Mouse (Mus musculus) embryonic fibroblast, embryonic 13.5 days (primary cell): Measurements from ENCODE around the gene Galnt10.

Experiments used
- CTCF ChIP-seq: IDR thresholded peaks from 2 replicates; pipeline ENCODE4 v1.5.1; 2011; ENCODE audit warnings: mild to moderate bottlenecking, control low read depth, low read length, moderate library complexity, borderline replicate concordance; ENCODE audit not compliant: insufficient read depth
- POLR2A ChIP-seq: IDR thresholded peaks from 2 replicates; pipeline ENCODE4 v1.6.1; 2011; ENCODE audit warnings: low read depth, mild to moderate bottlenecking, control low read depth, low read length, moderate library complexity

DNA sequence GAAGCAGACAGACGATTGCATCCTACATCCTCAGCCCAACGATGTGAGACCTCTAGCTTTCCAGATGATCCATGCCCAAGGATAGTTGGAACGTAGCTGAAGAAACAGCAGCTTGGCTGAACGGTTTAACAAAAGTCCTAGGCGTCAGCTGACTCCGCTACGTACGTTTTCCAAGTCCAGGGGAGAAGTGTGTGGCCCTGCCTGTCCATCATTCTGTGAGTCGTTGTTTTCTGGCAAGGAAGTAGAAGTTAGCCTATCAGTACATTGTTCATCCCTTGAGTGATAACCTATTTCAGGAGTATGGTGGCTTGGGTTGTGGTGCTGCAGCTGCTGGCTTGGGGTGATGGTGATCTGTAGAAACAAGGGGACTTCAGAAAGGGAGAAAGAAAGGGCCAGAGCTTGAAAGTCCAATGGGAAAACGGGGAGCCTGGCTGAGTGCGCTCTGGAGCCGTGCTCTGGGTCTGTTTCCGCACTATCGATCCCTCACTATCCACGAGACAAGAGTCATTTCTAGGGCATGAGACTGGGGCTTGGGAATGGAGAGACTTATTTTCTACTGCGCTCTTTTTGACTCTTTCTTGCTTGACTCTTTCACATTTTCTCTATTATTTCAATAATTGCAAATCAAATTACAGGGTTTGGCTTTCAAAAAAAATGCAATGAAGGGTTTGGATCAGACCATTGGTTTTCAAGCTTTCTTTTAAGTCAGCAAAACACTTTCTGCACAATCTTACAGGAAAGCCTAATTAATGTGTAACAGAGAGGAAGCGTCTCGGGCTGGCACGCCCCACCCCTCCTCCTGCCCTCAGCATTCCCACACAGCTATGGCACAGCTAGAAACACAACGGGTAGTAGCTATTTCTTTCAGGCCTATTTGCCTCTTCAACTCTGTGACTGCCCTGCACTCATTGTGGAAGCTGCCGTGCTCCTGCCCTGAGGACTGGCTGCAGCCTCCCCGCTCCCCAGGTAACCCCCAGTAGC is 63.2 kb downstream of the Galnt10 start:
- TF ChIP-seq POLR2A (no peak), CTCF (no peak)
